Mouse (Mus musculus) hindbrain, embryonic 13.5 days (tissue): ENCODE results near the gene Tbkbp1. TPM values are rescaled to one million over a fixed set of nuclear protein-coding genes. Genes with fewer than 3 reads are reported as not detected.

ENCODE experiments used
- ATAC-seq: fragments of 200-750 bp; cut with Nextera tagmentation; 2 replicates; pipeline ENCODE4 v1.8.0; 2017; ENCODE audit warnings: moderate TSS enrichment; ENCODE audit not compliant: low FRiP score
- H3K27ac ChIP-seq: fragments of 300-500 bp; sonication (generic); 2 replicates; pipeline ENCODE4 v1.5.1; 2015; ENCODE audit warnings: inconsistent platforms, mild to moderate bottlenecking, moderate library complexity
- H3K27me3 ChIP-seq: fragments of 300-500 bp; sonication (generic); 2 replicates; pipeline ENCODE4 v1.6.1; 2015; ENCODE audit warnings: mild to moderate bottlenecking, inconsistent platforms
- H3K36me3 ChIP-seq: fragments of 300-500 bp; sonication (generic); 2 replicates; pipeline ENCODE4 v1.6.1; 2015; ENCODE audit warnings: mild to moderate bottlenecking, inconsistent platforms
- H3K4me1 ChIP-seq: fragments of 300-500 bp; sonication (generic); replicated peaks from 2 replicates; pipeline ENCODE4 v1.6.1; 2015; ENCODE audit warnings: inconsistent platforms
- H3K4me2 ChIP-seq: fragments of 300-500 bp; sonication (generic); 2 replicates; pipeline ENCODE4 v1.6.1; 2015; ENCODE audit warnings: inconsistent platforms, mild to moderate bottlenecking, moderate library complexity
- H3K4me3 ChIP-seq: fragments of 300-500 bp; sonication (generic); 2 replicates; pipeline ENCODE4 v1.5.1; 2015; ENCODE audit warnings: mild to moderate bottlenecking, inconsistent platforms
- H3K9ac ChIP-seq: fragments of 300-500 bp; sonication (generic); 2 replicates; pipeline ENCODE4 v1.6.1; 2015; ENCODE audit warnings: mild to moderate bottlenecking, inconsistent platforms
- H3K9me3 ChIP-seq: fragments of 300-500 bp; sonication (generic); 2 replicates; pipeline ENCODE4 v1.6.1; 2016; ENCODE audit warnings: inconsistent platforms
- WGBS: fragments of 180-500 bp; shearing (Covaris S2); methylation state at CpG from one replicate; pipeline ENCODE4 v1.1.7; 2015; 5-methylcytosine and 5-hydroxymethylcytosine counted together
- polyA plus RNA-seq: library from polyadenylated mRNA; unstranded; fragments of >200 nt; fragmentation: Nextera tagmentation; extraction: Ambion mirVana; gene quantifications from 2 replicates; pipeline ENCODE4 v1.2.1, GENCODE M21; 2015

The Tbkbp1 gene
- polyA plus RNA-seq, 1 experiment from 2014 or later: 8.2 TPM

GRCm38 (mm10) chr11:97150411-97151330, 624 bp downstream of the Tbkbp1 start:
- peak overlapping the region; percentile 97 for H3K27ac ChIP-seq
- peaks cover 11% of the 10 kb centered on the region for H3K27me3 ChIP-seq
- peak; percentile 82 for ATAC-seq
- H3K4me2 ChIP-seq: peak overlapping the region; percentile 80
- peak overlapping the region; percentile 74 for H3K4me3 ChIP-seq
- WGBS: under 1% methylated on average over 91 of the region's 102 CpGs
- peaks cover 47% of the 10 kb centered on the region for H3K4me1 ChIP-seq
- H3K9ac ChIP-seq: peak overlapping the region; percentile 92
- H3K36me3 ChIP-seq: peaks cover 38% of the 10 kb centered on the region
- no peaks in the 10 kb centered on the region for H3K9me3 ChIP-seq

GRCm38 (mm10) chr11:97149995-97150410, 1.3 kb downstream of the Tbkbp1 start:
- Histone ChIP-seq H3K4me1 (peaks cover 47% of the 10 kb centered on the region), H3K9ac (peak overlapping the region; percentile 92), H3K9me3 (no peaks in the 10 kb centered on the region), H3K27ac (peak overlapping the region; percentile 97), H3K4me2 (peak overlapping the region; percentile 80), H3K36me3 (peaks cover 39% of the 10 kb centered on the region), H3K4me3 (peak overlapping the region; percentile 74), H3K27me3 (peaks cover 11% of the 10 kb centered on the region)
- WGBS: 3% methylated on average over 14 of the region's 14 CpGs
- ATAC-seq: no peak; the same call in 1 of the 2 replicates

GRCm38 (mm10) chr11:97149026-97149425, 2.3 kb downstream of the Tbkbp1 start:
- 23% methylated on average over 9 of the region's 9 CpGs for WGBS
- no peak for ATAC-seq
- Histone ChIP-seq H3K27ac (no peak overlapping the region), H3K36me3 (peaks cover 46% of the 10 kb centered on the region), H3K27me3 (peaks cover 11% of the 10 kb centered on the region), H3K4me3 (peak overlapping the region; percentile 74), H3K4me1 (peaks cover 47% of the 10 kb centered on the region), H3K4me2 (peak overlapping the region; percentile 80), H3K9ac (peak overlapping the region; percentile 92), H3K9me3 (no peaks in the 10 kb centered on the region)

GRCm38 (mm10) chr11:97148591-97148990, 2.7 kb downstream of the Tbkbp1 start:
- Histone ChIP-seq H3K4me3 (peak overlapping the region; percentile 74; the same call in 1 of the 2 replicates), H3K9me3 (no peaks in the 10 kb centered on the region), H3K27me3 (peaks cover 11% of the 10 kb centered on the region), H3K4me2 (peak overlapping the region; percentile 80), H3K9ac (peak overlapping the region; percentile 55), H3K36me3 (peaks cover 51% of the 10 kb centered on the region), H3K27ac (no peak overlapping the region), H3K4me1 (peaks cover 47% of the 10 kb centered on the region)
- ATAC-seq: no peak
- 31% methylated on average over 12 of the region's 12 CpGs for WGBS

- WGBS: 77% methylated on average over 8 of the region's 8 CpGs
- Histone ChIP-seq H3K27ac (no peak overlapping the region), H3K36me3 (peaks cover 57% of the 10 kb centered on the region), H3K9me3 (no peaks in the 10 kb centered on the region), H3K27me3 (peaks cover 12% of the 10 kb centered on the region), H3K4me3 (no peak overlapping the region), H3K4me1 (peaks cover 39% of the 10 kb centered on the region), H3K4me2 (no peak overlapping the region), H3K9ac (peak overlapping the region; percentile 39; the same call in 1 of the 2 replicates)
- ATAC-seq: no peak
These were observed 4.0 kb downstream of the Tbkbp1 start for GRCm38 (mm10) chr11:97147333-97147732.

GRCm38 (mm10) chr11:97146724-97147123, 4.6 kb downstream of the Tbkbp1 start:
- 9% methylated on average over 8 of the region's 8 CpGs for WGBS
- ATAC-seq: no peak
- no peak overlapping the region; the same call in 1 of the 2 replicates for H3K9ac ChIP-seq
- no peak overlapping the region for H3K4me2 ChIP-seq
- H3K27me3 ChIP-seq: peaks cover 18% of the 10 kb centered on the region
- H3K27ac ChIP-seq: no peak overlapping the region
- no peak overlapping the region for H3K4me3 ChIP-seq
- H3K4me1 ChIP-seq: peaks cover 33% of the 10 kb centered on the region
- H3K36me3 ChIP-seq: peaks cover 61% of the 10 kb centered on the region
- H3K9me3 ChIP-seq: no peaks in the 10 kb centered on the region

- no peaks in the 10 kb centered on the region for H3K9me3 ChIP-seq
- peaks cover 61% of the 10 kb centered on the region for H3K36me3 ChIP-seq
- WGBS: 77% methylated on average over 9 of the region's 9 CpGs
- no peak overlapping the region for H3K27ac ChIP-seq
- H3K4me3 ChIP-seq: no peak overlapping the region
- H3K4me1 ChIP-seq: peaks cover 37% of the 10 kb centered on the region
- no peak for ATAC-seq
- H3K9ac ChIP-seq: no peak overlapping the region; the same call in 1 of the 2 replicates
- peaks cover 25% of the 10 kb centered on the region for H3K27me3 ChIP-seq
- H3K4me2 ChIP-seq: no peak overlapping the region
These were observed 5.3 kb downstream of the Tbkbp1 start for GRCm38 (mm10) chr11:97145951-97146350.

- 65% methylated on average over 2 of the region's 2 CpGs for WGBS
- Histone ChIP-seq H3K27ac (no peak overlapping the region), H3K27me3 (peaks cover 31% of the 10 kb centered on the region), H3K4me2 (no peak overlapping the region), H3K36me3 (peaks cover 61% of the 10 kb centered on the region), H3K9me3 (no peaks in the 10 kb centered on the region), H3K4me1 (peaks cover 35% of the 10 kb centered on the region), H3K4me3 (no peak overlapping the region), H3K9ac (no peak overlapping the region)
- no peak for ATAC-seq
These were observed 6.0 kb downstream of the Tbkbp1 start for GRCm38 (mm10) chr11:97145320-97145719.

- Histone ChIP-seq H3K4me3 (no peak overlapping the region), H3K36me3 (peaks cover 57% of the 10 kb centered on the region), H3K27ac (no peak overlapping the region), H3K9me3 (no peaks in the 10 kb centered on the region), H3K4me1 (peaks cover 34% of the 10 kb centered on the region), H3K9ac (no peak overlapping the region), H3K27me3 (peaks cover 27% of the 10 kb centered on the region), H3K4me2 (no peak overlapping the region)
- 79% methylated on average over 9 of the region's 9 CpGs for WGBS
- no peak for ATAC-seq
These were observed 7.9 kb downstream of the Tbkbp1 start for GRCm38 (mm10) chr11:97143196-97143900.

- H3K4me3 ChIP-seq: no peak overlapping the region
- 83% methylated on average over 8 of the region's 8 CpGs for WGBS
- ATAC-seq: no peak
- H3K4me1 ChIP-seq: peaks cover 40% of the 10 kb centered on the region
- no peak overlapping the region for H3K9ac ChIP-seq
- H3K4me2 ChIP-seq: no peak overlapping the region
- no peak overlapping the region for H3K27ac ChIP-seq
- H3K27me3 ChIP-seq: peaks cover 23% of the 10 kb centered on the region
- no peaks in the 10 kb centered on the region for H3K9me3 ChIP-seq
- peaks cover 52% of the 10 kb centered on the region for H3K36me3 ChIP-seq
These were observed 9.1 kb downstream of the Tbkbp1 start for GRCm38 (mm10) chr11:97142159-97142608.

GRCm38 (mm10) chr11:97140811-97141210, 10.5 kb downstream of the Tbkbp1 start:
- Histone ChIP-seq H3K4me2 (no peak overlapping the region), H3K4me3 (no peak overlapping the region), H3K4me1 (peaks cover 43% of the 10 kb centered on the region), H3K9ac (no peak overlapping the region), H3K9me3 (no peaks in the 10 kb centered on the region), H3K27ac (no peak overlapping the region), H3K27me3 (peaks cover 26% of the 10 kb centered on the region), H3K36me3 (peaks cover 53% of the 10 kb centered on the region)
- 80% methylated on average over 4 of the region's 4 CpGs for WGBS
- ATAC-seq: no peak

GRCm38 (mm10) chr11:97139256-97139655, 12.0 kb downstream of the Tbkbp1 start:
- Histone ChIP-seq H3K4me2 (peak overlapping the region; percentile 66), H3K4me3 (peak overlapping the region; percentile 39), H3K9ac (peak overlapping the region; percentile 79), H3K36me3 (peaks cover 38% of the 10 kb centered on the region), H3K9me3 (no peaks in the 10 kb centered on the region), H3K27ac (peak overlapping the region; percentile 89), H3K27me3 (peaks cover 26% of the 10 kb centered on the region), H3K4me1 (peaks cover 43% of the 10 kb centered on the region)
- ATAC-seq: 0 out of 2 replicates have a peak, but pooled peaks have one; percentile 14
- 10% methylated on average over 10 of the region's 15 CpGs for WGBS
